Comparison of ENCODE assay signal across 8 mouse cellular contexts in the genomic region with DNA sequence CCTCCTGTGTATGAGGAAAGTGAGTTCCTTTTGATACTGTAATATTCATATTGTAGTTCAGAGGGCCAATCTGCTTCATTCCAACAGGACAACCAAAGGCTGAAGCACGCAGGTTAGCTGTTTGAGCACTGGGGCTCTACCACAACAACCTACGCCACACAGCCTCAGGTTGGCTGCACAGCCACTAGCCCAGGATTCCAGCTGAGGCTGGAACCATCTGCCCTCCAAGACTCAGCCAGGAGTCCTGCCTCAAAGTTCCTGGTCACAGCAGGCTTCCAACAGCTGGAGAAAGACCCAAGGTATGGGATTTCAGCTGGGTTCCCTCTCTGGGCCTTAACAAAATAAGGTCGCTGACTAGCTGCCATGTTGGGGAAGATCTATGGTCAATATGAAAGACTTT. TPM values are rescaled to one million over a fixed set of nuclear protein-coding genes. Genes with fewer than 3 reads are reported as not detected.
DNase-seq lines count a peak whose midpoint lies in the region; ATAC-seq lines count a peak whose summit lies in the region.

No protein-coding gene starts in this region.

- no peak for ATAC-seq in heart, embryonic 13.5 days (ENCODE audit: extremely low read depth, insufficient number of reproducible peaks, low FRiP score, low TSS enrichment)
- no peak for ATAC-seq in megakaryocyte progenitor cell, adult 5-6 weeks (replicated peaks; ENCODE audit: poor library complexity)

- no peaks in the 10 kb centered on the region for H3K9me3 ChIP-seq in heart, embryonic 13.5 days

- 45% methylated on average over 3 of the region's 3 CpGs for WGBS in heart, embryonic 13.5 days
- WGBS in macrophage (ENCODE audit: missing documents) = 82% methylated on average over 3 of the region's 3 CpGs

- peaks cover 98% of the 10 kb centered on the region for H3K4me1 ChIP-seq in heart, embryonic 13.5 days

- 0 out of 2 replicates have a peak overlapping the region, but pooled peaks have one; percentile 9 for H3K4me3 ChIP-seq in heart, embryonic 13.5 days
- H3K4me3 ChIP-seq in macrophage (ENCODE audit: inconsistent target) = no peak overlapping the region

- peaks cover 94% of the 10 kb centered on the region for H3K79me2 ChIP-seq in macrophage (ENCODE audit: inconsistent target)

- no peak for DNase-seq in heart, postnatal 14 days
- DNase-seq in ZHBTc4 (ENCODE audit: low read depth, low spot score) = peak; percentile 38
- DNase-seq in heart, postnatal 4 days = peak; percentile 46
- DNase-seq in embryo, embryonic 9.5 days (ENCODE audit: extremely low spot score) = no peak
- no peak for DNase-seq in layer of hippocampus, postnatal 14 days (ENCODE audit: low spot score in 2 of 2)

- H3K9ac ChIP-seq in heart, embryonic 13.5 days = peak overlapping the region; percentile 68

- peak overlapping the region; percentile 56 for H3K4me2 ChIP-seq in heart, embryonic 13.5 days

- H3K36me3 ChIP-seq in heart, embryonic 13.5 days = peaks cover 57% of the 10 kb centered on the region
- peaks cover 17% of the 10 kb centered on the region for H3K36me3 ChIP-seq in macrophage (ENCODE audit: inconsistent target)

- intact Hi-C loops in heart, postnatal 14 days (cut with DNase I) = no loop called here

- H3K27ac ChIP-seq in heart, embryonic 13.5 days (replicated peaks) = peak overlapping the region; percentile 98
- peak overlapping the region; percentile 77 for H3K27ac ChIP-seq in macrophage

- H3K27me3 ChIP-seq in heart, embryonic 13.5 days (replicated peaks) = no peaks in the 10 kb centered on the region

RNA-seq across cellular contexts. Expression of gene Anxa6, which starts 9.7 kb away (rescaled TPM):
- polyA plus RNA-seq in heart, embryonic 13.5 days (2015; fragmentation: Nextera tagmentation; extraction: Ambion mirVana) = 315 and 354 TPM in 2 replicates
- 100 to 1,000 TPM; 252 to 259 TPM for total RNA-seq in heart, postnatal 14 days (2021)
- 100 to 1,000 TPM; 355 to 365 TPM for total RNA-seq in heart, postnatal 4 days (2021)
- 100 to 1,000 TPM in 19 of 26 experiments, 10 to 100 TPM in 7; 22.7 to 459 (median 151) TPM for total RNA-seq in macrophage (2018; cell fraction: chromatin; rRNA removed)
- total RNA-seq in macrophage (2018; cell fraction: cytosol; rRNA removed) = 100 to 1,000 TPM; 154 to 258 (median 220) TPM
- 100 to 1,000 TPM in 22 of 26 experiments, 10 to 100 TPM in 4; 66.1 to 314 (median 132) TPM for total RNA-seq in macrophage (2018; cell fraction: nucleus; rRNA removed)
- 141 to 262 TPM (median 198 TPM) in 3 replicates for polyA plus RNA-seq in macrophage (2018)
- total RNA-seq in layer of hippocampus, postnatal 14 days (2021) = 10 to 100 TPM; 90.3 to 93.8 TPM
- 35.7 and 37.4 TPM in 2 replicates for total RNA-seq in megakaryocyte progenitor cell, adult 5-6 weeks (2015)
- 63.2 and 82.4 TPM in 2 replicates for total RNA-seq in megakaryocyte progenitor cell, adult 5-6 weeks (2017)

RNA-seq across cellular contexts. Expression of gene Ccdc69, which starts 54.3 kb away (rescaled TPM):
- 18.8 and 20.8 TPM in 2 replicates for polyA plus RNA-seq in heart, embryonic 13.5 days (2015; fragmentation: Nextera tagmentation; extraction: Ambion mirVana)
- total RNA-seq in heart, postnatal 14 days (2021) = 10 to 100 TPM; 11.9 to 12.8 TPM
- 10 to 100 TPM in 1 of 2 experiments, 1 to 10 TPM in 1; 9.2 to 12.2 TPM for total RNA-seq in heart, postnatal 4 days (2021)
- total RNA-seq in macrophage (2018; cell fraction: chromatin; rRNA removed) = 1 to 10 TPM in 21 of 26 experiments, under 1 TPM in 2, not detected in 3; 0.62 to 6.1 (median 3.0) TPM
- total RNA-seq in macrophage (2018; cell fraction: cytosol; rRNA removed) = 1 to 10 TPM in 25 of 26 experiments, under 1 TPM in 1; 0.43 to 5.7 (median 3.8) TPM
- 1 to 10 TPM in 21 of 26 experiments, under 1 TPM in 5; 0.40 to 6.5 (median 2.3) TPM for total RNA-seq in macrophage (2018; cell fraction: nucleus; rRNA removed)
- polyA plus RNA-seq in macrophage (2018) = 2.8 to 5.5 TPM (median 3.1 TPM) in 3 replicates
- not detected for total RNA-seq in layer of hippocampus, postnatal 14 days (2021)
- total RNA-seq in megakaryocyte progenitor cell, adult 5-6 weeks (2015) = 23.4 and 27.3 TPM in 2 replicates
- total RNA-seq in megakaryocyte progenitor cell, adult 5-6 weeks (2017) = 19.2 and 22.9 TPM in 2 replicates

Comparison
In these comparisons a context has a peak if more than half of its experiments do, and no peak if none do; other contexts are left out.
1. DNase-seq: peak in ZHBTc4 (single experiment) and heart, postnatal 4 days (single experiment); none in heart, postnatal 14 days (0 of 2), embryo, embryonic 9.5 days (single experiment) and layer of hippocampus, postnatal 14 days (0 of 2).
2. RNA of gene Ccdc69, which starts 54.3 kb away (total RNA-seq): 19.2 to 27.3 TPM in megakaryocyte progenitor cell, adult 5-6 weeks, 11.9 to 12.8 TPM in heart, postnatal 14 days and 9.2 to 12.2 TPM in heart, postnatal 4 days; not detected in layer of hippocampus, postnatal 14 days; every median in the first group is over 4 times any median in the second.